Mouse (Mus musculus) frontal cortex, adult (tissue): ENCODE measurements around the gene Dhps.

ENCODE experiments used
- ATAC-seq: cut with Nextera tagmentation; 2 replicates; pipeline ENCODE4 v1.9.2; 2017; ENCODE audit warnings: mild to moderate bottlenecking, moderate library complexity, mixed read lengths; ENCODE audit not compliant: low TSS enrichment

The Dhps gene

GRCm38 (mm10) chr8:85071514-85072281, at the start of gene Dhps:
TSS of gene Dhps (plus strand) at chr8:85071757.
- ATAC-seq = peak; percentile 77

- no peak for ATAC-seq
Observed at GRCm38 (mm10) chr8:85023846-85024245, 47.7 kb upstream of the Dhps start.

- peak; percentile 91 for ATAC-seq
Observed at GRCm38 (mm10) chr8:85025098-85025932, 46.2 kb upstream of the Dhps start, which contains the start of gene Asna1. TSS of gene Asna1 (minus strand) at chr8:85025281.

- peak; percentile 54 for ATAC-seq
Observed at GRCm38 (mm10) chr8:85026670-85027515, 44.7 kb upstream of the Dhps start, which contains the start of gene Trir. TSS of gene Trir (plus strand) at chr8:85026823.

- no peak for ATAC-seq
Observed at GRCm38 (mm10) chr8:85027516-85027855, 44.1 kb upstream of the Dhps start.

- no peak for ATAC-seq
Observed at GRCm38 (mm10) chr8:85027922-85028321, 43.6 kb upstream of the Dhps start.

- no peak for ATAC-seq
Observed at GRCm38 (mm10) chr8:85029271-85029670, 42.3 kb upstream of the Dhps start.

GRCm38 (mm10) chr8:85032622-85033311, 38.8 kb upstream of the Dhps start:
- no peak for ATAC-seq

- ATAC-seq = no peak
Observed at GRCm38 (mm10) chr8:85033867-85034266, 37.7 kb upstream of the Dhps start.

GRCm38 (mm10) chr8:85034764-85035163, 36.8 kb upstream of the Dhps start:
- ATAC-seq = no peak

GRCm38 (mm10) chr8:85035165-85035727, 36.3 kb upstream of the Dhps start:
- no peak for ATAC-seq

GRCm38 (mm10) chr8:85035728-85036310, 35.7 kb upstream of the Dhps start:
- no peak for ATAC-seq

- ATAC-seq = no peak
Observed at GRCm38 (mm10) chr8:85036381-85036717, 35.2 kb upstream of the Dhps start.

GRCm38 (mm10) chr8:85036718-85037365, 34.7 kb upstream of the Dhps start, which contains the start of gene Tnpo2:
TSS of gene Tnpo2 (plus strand) at chr8:85036915.
- ATAC-seq = peak; percentile 64

- ATAC-seq = no peak
Observed at GRCm38 (mm10) chr8:85037366-85037680, 34.2 kb upstream of the Dhps start.

- ATAC-seq = peak; percentile 21; the same call in 1 of the 2 replicates
Observed at GRCm38 (mm10) chr8:85037681-85038531, 33.7 kb upstream of the Dhps start.

- ATAC-seq = no peak
Observed at GRCm38 (mm10) chr8:85043619-85044018, 27.9 kb upstream of the Dhps start.

- no peak for ATAC-seq
Observed at GRCm38 (mm10) chr8:85057367-85057766, 14.2 kb upstream of the Dhps start.

GRCm38 (mm10) chr8:85059879-85060616, 11.5 kb upstream of the Dhps start, which contains the start of gene Fbxw9:
TSS of gene Fbxw9 (plus strand) at chr8:85060055.
- ATAC-seq = peak; percentile 84
